Mouse (Mus musculus) cerebellum, adult 11-12 months (tissue): Measurements from ENCODE around the gene Lbx1.

Source experiments
- DNase-seq: peaks from one replicate; pipeline ENCODE4 v3.0.0; 2022

Lbx1 gene

DNA sequence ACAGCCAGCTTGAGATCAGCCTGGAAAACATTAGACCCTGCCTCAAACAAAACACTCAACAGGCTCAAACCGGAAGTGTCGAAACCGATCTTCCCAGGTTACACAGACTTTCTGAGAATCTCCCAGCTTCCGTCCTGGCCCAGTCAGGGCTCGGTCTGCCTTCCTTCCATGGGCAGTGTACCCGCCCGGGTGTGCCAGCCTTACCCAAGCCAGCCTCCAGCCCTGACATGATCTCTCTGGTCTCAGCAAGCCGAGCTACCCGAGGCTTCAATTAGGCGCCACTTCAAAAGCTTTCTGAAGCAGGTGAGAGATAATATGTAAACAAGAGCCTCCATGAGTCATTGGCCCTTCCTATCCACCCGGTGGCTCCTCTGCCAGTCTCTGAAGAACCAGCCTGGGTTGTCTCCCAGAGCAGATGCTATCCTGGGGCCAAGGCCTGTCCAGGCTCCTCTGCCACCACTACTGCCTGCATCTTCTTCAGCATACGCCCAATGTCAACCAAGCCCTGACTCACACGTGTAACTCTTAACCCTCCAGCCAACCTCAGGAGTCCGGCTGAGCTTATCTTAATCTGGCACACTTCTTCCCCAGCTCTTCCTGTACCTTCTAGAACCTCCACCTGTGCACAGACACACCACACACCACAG is 25.7 kb downstream of the Lbx1 start:
- no peak for DNase-seq

DNA sequence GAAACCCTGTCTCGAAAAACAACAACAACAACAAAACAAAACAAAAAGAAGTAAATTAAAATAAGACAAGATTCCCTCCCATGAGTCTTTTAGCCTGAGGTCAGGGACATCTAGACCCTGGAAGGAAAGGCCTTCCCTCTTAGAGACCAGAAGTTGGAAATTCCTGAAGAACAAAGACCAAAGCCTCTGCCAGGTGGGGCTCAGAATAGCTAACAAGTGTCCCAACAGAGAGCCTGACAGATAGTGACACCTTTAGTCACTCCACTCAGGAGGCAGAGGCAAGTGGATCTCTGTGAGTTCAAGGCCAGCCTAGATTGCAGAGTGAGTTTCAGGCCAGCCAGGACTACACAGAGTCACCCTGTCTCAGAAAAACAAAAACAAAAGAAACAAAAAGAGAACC is 26.4 kb downstream of the Lbx1 start:
- no peak for DNase-seq

DNA sequence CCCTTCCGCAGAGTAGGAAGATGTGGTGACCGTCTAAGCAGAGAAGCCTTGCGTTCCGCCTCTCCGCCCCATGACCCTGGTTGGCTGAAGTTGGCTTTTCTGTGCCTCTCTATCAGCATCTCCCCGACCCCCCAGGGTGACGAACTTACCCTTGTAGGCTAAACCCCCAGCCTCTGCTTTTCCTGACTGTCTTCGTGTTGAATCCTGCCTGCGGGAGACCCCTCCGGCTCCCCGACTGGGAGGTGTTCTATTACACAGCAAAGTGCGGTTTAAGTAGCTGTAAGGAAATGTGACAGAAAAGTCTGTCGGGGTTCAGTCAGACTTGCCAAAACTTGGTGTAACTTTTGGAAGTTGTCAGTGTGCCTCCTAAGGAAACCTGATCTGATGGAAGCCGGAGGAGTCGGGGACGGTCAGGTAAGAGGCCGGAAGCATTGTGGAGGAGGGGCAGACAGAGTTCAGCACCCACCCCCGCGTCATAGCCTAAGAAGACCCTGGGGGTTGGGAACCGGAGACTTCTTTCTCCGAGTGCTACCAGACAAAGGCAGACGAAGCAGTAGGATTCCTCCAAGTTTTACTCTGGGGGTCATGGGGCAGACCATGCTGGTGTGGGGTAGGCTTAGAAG is 27.1 kb downstream of the Lbx1 start:
- DNase-seq = no peak

DNA sequence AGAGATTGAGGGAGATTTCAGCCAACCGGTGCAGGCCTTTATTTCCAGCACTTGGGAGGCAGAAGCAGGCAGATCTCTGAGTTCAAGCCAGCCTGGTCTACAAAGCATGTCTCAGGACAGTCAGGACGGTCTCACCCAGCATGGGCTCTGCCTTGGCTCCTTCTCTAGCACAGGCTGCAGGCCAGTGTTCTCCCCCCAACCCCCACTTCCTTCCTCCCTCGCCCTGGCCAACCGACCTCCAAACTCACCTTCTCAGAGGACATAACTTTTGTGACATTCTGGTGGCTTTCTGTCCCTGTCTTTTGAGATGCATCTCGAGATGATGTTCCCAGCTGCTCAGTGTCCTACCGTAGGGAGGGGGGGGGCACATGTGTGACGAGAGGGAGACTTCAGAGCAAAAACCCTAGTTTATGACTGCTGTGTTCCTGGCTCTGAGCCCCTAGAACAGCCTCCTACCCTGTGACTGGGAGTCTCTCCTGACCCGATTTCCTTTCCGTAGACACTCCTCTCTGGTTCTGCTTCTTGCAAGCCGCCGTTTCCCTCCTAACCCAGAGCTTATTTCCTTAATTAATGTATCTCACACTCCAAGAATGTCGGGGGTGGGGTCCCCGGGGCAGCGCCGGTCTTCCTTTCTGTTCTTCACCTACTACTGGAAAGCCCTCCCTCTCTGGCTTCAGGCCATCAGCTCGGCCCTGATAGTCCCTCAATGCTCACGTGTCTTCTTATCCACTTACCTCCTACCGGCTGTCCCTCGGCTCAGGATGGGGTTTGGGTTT is 27.8 kb downstream of the Lbx1 start:
- DNase-seq = no peak

DNA sequence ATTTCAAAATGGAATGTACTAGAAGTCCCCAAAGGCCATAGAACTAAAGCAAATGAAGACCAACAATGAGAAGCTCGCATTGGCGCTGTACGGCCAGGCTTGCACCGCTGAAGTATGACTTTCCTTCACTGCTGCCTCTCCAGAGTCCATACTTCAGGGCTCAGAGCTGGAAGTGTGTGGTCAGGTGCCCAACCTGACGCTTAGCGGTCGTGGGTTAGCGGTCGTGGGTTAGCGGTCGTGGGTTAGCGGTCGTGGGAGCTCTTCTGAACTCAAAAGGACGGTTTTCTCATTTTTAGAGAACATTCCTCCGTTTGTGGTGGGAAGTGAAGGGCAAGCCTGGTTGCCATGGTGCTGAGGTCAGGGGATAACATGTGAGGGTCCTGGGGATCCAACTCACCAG is 28.5 kb downstream of the Lbx1 start:
- DNase-seq = no peak

DNA sequence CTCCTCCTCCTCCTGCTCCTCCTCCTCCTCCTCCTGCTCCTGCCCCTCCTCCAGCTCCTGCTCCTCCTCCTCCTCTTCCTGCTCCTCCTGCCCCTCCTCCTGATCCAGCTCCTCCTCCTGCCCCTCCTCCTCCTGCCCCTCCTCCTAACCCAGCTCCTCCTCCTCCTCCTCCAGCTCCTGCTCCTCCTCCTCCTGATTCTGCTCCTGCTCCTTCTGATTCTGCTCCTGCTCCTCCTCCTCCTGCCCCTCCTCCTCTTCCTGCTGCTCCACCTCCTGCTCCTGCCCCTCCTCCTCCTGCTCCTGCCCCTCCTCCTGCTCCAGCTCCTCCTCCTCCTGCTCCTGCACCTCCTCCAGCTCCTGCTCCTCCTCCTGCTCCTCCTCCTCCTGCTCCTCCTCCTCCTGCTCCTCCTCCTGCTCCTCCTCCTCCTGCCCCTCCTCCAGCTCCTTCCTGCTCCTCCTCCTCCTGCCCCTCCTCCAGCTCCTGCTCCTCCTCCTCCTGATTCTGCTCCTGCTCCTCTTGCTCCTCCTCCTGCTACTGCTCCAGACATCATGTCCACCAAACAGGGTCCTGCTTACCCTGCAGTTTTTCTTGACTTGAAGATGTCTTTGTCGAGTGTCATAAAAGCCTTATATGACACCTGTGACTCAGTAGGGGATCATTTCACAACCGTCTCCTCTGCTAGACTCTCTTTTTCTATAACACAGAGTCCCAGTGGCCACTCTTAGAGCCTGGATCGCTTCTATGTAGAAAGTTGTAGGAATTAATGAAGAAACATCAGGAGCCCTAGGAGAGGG is 30.1 kb downstream of the Lbx1 start:
- no peak for DNase-seq

DNA sequence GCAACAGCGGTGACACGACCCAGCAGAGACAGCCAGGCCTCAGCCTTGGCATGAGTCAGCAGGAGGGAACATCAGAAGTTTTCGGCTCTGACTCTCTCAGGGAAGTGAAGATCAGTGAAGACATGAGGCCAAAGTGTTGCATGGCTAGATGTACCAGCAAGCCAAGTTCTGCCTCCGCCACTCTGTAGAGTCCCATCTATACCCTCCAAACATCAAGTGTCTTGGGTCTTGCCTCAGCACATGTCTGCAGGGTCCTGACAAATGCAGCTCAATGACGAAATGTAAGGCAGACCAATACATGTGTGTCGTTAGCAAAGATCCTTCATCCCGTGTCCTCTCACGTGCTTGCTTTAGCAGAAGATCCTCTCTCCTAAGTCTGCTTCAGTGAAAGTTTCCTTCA is 38.6 kb downstream of the Lbx1 start:
- no peak for DNase-seq

DNA sequence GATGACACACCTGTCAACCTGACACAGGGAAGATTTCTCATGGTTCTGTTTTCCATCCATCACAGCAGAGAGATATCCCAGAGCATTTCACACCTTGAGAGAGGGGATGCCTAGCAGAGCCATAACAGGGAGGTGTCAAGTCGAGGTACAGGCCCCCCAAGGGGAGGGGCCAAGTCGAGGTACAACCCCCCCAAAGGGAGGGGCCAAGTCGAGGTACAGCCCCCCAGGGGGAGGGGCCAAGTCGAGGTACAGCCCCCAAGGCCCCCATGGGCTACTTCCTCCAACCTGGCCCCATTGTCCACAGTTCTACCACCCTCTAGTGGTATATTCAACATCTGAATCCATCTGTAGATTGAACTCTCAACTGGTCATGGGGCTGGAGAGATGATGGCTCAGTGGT is 41.0 kb downstream of the Lbx1 start:
- no peak for DNase-seq
